Mouse (Mus musculus) left cerebral cortex, adult 11 months (tissue): ENCODE results near the gene Thap3.
A peak's percentile ranks its signal among the peaks of the same experiment; 100 is the strongest.
"Not testable (repeated sequence)": the region's sequence is repeated elsewhere in the genome, so short reads cannot be mapped to it uniquely, and the experiment has no call there.

ENCODE experiments used
- DNase-seq: peaks from one replicate; pipeline ENCODE4 v3.0.0; 2022; ENCODE audit warnings: low spot score

Gene Thap3

GRCm38 (mm10) chr4:151988342-151989109 lies at the start of gene Thap3:
TSS of gene Thap3 (minus strand) at chr4:151988997.
- DNase-seq, result no peak

DNA sequence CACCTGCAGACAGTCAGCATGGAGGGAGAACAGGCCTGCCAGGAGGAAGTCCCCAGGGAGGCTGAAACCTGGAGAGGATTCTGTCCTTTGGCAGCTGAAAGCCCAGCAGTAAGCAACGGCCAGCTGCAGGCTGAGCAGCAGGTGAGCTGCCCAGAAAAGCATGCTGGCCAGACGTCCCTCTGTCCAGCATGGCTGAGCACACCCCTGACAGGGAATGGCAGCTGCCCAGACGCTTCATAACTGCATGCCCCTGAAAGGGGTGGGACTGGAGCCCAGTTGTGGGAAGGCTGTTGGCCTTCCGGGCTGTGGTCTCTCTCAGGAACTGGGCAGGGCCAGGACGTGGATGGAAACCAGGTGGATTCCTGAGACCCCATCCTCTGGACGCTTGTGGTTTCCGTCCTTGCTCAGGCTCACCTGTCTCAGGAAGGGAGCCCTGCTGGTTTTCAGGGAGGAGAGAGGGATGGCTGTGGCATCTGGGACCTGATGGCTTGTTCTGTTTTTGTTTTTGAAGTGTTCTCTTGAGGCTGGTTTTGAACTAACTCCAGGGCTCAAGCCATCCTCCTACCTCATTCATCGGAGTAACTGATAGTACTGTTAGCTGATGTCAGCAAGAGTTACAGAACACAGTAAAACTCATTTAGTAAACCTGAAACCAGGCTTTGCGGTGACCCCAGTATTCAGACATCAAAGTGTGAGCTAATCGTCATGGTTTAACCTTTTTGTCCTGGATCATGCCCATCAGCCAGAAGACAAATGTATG lies 49.6 kb upstream of the Thap3 start, which contains the start of gene Tas1r1:
TSS of gene Tas1r1 (minus strand) at position 344 of the 760 bp plus-strand sequence.
- DNase-seq, result no peak

DNA sequence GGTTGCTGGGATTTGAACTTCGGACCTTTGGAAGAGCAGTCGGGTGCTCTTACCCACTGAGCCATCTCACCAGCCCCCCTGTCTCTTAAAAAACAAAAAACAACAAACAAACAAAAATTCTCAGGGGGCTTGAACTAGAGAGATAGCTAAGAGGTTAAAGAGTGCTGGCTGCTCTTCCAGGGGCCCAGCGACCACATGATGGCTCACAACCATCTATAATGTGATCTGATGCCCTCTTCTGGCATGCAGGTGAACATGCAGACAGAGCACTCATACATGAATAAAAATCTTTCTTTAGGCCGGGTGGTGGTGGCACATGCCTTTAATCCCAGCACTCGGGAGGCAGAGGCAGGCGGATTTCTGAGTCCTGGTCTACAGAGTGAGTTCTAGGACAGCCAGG lies 47.7 kb upstream of the Thap3 start:
- DNase-seq, result not testable (repeated sequence)

GRCm38 (mm10) chr4:152032922-152033321 lies 44.1 kb upstream of the Thap3 start:
- DNase-seq, result no peak

DNA sequence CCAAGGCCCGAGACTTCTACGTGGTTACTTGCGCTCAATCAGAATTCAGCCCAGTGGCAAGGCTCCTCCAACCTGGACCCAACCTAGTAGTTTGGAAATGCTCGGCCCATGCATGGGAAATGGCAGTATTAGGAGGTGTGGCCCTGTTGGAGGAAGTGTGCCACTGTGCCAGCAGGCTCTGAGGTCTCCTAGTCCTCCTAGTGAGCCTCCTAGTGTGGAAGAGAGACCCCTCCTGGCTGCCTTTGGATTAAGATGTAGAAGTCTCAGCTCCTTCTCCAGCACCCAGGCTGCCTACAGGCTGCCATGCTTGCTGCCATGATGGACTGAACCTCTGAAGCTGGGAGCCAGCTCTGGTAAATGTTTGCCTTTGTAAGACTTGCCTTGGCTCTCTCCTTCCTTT lies 41.2 kb upstream of the Thap3 start:
- DNase-seq, result no peak

- no peak for DNase-seq
These were observed 40.3 kb upstream of the Thap3 start for GRCm38 (mm10) chr4:152029087-152029486.

GRCm38 (mm10) chr4:152028456-152028855 lies 39.7 kb upstream of the Thap3 start:
- DNase-seq, result no peak

- peak; percentile 95 for DNase-seq
These were observed 38.7 kb upstream of the Thap3 start, which contains the start of gene Zbtb48 for GRCm38 (mm10) chr4:152027524-152027923. TSS of gene Zbtb48 (minus strand) at chr4:152027671.

- no peak for DNase-seq
These were observed 38.1 kb upstream of the Thap3 start for GRCm38 (mm10) chr4:152026751-152027508.

DNA sequence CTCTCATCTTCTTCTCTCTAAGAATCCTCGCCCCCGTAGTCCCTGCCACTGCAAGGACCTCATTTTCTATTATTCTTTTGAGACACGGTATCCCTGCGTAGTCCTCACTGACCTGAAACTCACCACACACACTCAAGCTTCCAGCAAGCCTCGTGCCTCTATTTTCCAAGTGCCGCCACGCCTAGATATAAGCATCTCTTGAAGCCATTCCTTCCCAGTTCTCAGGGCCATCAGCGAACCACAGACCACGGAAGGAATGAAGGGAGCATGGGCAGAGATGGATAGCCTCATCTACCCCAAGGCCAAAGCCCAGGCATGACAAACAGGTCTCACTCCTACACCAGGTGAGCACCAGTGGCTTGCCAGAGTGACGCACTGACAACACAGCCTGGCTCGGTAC lies 35.7 kb upstream of the Thap3 start:
- DNase-seq, result no peak

DNA sequence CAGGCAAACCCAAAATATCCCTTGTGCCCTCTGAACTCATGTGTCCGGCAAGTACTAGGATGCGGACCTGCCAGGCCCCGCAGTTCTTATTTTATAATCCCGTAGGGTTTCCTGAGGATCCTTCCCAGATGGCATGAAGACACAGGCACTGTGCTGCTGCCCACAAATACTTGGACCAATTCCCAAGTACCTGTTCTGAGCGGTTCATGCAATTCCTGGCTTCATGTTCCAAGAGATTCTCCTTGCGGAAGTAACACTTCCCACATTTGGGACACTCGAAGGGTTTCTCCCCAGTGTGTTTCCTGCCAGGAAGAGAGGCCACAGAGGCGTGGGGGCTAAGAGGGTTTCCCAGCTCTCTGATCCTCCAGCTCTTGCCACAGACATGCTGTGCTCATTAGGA lies 33.7 kb upstream of the Thap3 start:
- DNase-seq, result no peak

DNA sequence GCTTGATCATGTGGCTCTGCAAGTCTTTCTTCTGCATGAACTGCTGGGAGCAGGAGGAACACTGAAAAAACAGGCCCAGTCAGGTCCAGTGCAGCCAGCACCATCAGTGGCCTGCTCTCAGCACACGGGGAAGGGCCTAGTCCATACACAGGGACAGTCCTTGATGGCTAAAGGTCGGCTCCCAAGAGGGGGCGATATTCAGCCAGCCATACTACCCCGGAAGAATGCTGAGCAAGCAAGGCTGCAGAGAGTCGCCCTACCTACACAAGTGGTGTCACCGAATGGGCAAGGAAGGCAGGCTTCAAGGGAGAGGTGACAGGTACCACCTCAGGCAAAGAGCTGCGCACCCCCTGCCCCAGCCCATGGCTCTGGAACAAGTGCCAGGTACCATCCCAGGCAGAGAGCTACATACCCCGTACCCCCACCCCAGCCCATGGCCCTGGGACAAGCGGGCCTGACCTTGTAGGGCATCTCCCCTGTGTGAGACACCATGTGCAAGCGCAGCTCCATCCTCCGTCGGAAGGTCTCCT lies 32.8 kb upstream of the Thap3 start:
- no peak for DNase-seq

DNA sequence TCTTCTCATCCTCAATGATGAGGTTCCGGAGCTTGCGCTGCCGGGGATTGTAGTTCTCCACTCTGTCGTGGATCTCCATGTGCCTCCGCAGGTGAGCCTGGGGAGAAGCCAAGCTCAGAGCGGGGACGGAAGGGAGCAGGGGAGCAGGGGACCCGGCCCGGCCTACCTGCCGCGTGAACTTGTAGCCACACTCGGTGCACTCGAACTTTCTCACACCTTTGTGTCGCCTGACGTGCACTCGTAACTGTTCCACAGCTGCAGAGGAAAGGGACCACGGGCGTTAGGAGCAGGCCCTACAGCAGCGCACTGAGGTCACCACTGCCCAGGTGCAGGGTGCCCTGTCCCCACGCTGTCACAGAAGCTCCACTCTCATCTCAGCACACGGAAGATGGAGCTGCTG lies 31.2 kb upstream of the Thap3 start:
- no peak for DNase-seq

GRCm38 (mm10) chr4:152019073-152019472 lies 30.3 kb upstream of the Thap3 start:
- DNase-seq, result no peak

DNA sequence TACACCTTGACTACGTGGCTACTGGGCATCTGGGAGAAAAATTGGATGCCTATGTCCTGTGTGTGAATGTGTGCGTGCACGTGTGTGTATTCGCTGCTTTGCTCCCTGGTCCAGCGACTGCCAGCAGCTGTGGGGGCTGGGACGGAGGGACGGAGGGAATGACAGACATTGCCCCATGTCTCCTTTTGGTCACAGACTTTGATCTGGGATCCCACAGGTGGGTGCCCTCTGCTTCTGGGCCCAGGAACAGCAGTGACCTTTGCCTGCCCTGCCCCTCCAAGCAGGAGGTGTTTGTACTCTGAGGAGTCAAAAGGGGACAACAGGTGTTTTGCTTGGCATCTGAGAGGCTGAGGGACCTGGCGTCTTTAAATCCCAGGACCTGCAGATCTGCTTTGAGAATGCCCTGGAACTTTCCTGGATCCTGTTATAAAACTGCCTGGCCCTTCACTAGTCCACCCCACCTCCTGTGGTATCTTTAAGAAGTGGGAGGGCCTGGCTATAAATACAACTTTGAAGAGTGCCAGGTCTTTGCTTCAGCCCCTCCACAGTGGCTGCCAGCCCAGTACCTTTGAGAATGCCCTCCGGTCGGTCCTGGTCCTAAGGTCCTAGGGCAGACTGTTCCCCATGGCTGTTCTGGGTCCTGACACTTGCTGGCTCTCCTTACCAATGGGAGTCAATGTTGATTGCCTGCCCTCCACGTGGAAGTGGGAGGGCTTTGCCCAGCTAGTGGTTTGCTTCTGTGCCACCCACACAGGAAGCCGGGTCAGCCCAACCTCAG lies 24.4 kb upstream of the Thap3 start:
- no peak for DNase-seq

DNA sequence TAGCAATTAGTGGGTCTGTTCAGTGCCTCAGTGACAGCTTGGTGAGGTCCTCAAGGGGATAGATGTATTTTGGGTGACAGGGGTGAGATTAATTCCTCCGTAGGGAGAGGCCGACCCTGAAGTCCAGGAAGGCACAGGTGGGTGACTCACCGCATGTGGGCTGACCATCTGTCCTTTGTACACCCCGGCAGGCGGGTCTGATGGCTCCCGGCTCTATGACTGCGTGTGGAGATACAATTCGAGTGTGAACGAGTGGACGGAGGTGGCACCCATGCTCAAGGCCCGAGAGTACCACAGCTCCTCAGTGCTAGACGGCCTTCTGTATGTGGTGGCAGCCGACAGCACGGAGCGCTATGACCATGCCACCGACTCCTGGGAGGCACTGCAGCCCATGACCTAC lies 23.3 kb upstream of the Thap3 start:
- no peak for DNase-seq

DNA sequence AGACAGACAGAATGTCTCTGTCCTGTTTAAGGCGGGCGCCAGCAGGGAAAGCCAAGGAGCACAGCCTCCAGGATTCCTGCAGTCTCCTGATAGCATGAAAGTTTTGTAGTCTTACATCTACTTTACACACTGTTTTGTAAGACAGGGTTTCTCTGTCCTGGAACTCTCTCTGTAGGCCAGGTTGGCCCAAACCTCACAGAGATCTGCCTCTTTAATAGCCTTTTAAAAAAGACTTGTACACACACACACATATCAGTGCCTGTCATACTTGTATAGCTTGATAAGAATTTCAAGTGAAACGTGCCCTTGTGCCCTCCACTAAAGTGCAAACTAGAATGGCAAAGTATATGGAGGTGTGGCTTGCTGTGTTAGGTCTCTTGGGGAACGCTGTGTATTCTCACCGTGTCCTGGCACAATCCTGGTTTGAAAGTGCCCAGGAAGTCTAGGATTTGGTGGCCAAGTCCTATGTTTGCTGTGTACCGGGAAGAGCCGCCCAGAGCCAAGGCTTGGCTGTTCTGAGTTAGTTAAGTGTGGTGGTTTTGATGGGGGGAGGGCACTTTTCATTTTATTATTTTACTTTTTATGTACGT lies 22.5 kb upstream of the Thap3 start:
- no peak for DNase-seq

- no peak for DNase-seq
These were observed 21.9 kb upstream of the Thap3 start for GRCm38 (mm10) chr4:152010707-152011134.

GRCm38 (mm10) chr4:152010091-152010706 lies 21.4 kb upstream of the Thap3 start:
- no peak for DNase-seq
